Mouse (Mus musculus) T-cell, adult 2 months (primary cell): ENCODE results near the gene Dusp16.
A peak's percentile ranks its signal among the peaks of the same experiment; 100 is the strongest.

ENCODE experiments used
- DNase-seq: peaks from one replicate; pipeline ENCODE4 v3.0.0; 2022; ENCODE audit warnings: low spot score

Gene Dusp16

GRCm38 (mm10) chr6:134791251-134792118 is 940 bp downstream of the Dusp16 start:
- DNase-seq, result peak; percentile 19

- no peak for DNase-seq
Observed at GRCm38 (mm10) chr6:134789100-134789499, 3.3 kb downstream of the Dusp16 start.

- DNase-seq, result no peak
Observed at GRCm38 (mm10) chr6:134786426-134786825, 6.0 kb downstream of the Dusp16 start.

- no peak for DNase-seq
Observed at GRCm38 (mm10) chr6:134782900-134783299, 9.5 kb downstream of the Dusp16 start.

GRCm38 (mm10) chr6:134781494-134781913 is 10.9 kb downstream of the Dusp16 start:
- DNase-seq, result no peak

GRCm38 (mm10) chr6:134780024-134780423 is 12.4 kb downstream of the Dusp16 start:
- no peak for DNase-seq

- no peak for DNase-seq
Observed at GRCm38 (mm10) chr6:134773961-134774360, 18.5 kb downstream of the Dusp16 start.

- no peak for DNase-seq
Observed at GRCm38 (mm10) chr6:134773292-134773893, 19.0 kb downstream of the Dusp16 start.

- no peak for DNase-seq
Observed at GRCm38 (mm10) chr6:134770339-134770738, 22.1 kb downstream of the Dusp16 start.

- DNase-seq, result no peak
Observed at GRCm38 (mm10) chr6:134764441-134765061, 27.9 kb downstream of the Dusp16 start.

- DNase-seq, result no peak
Observed at GRCm38 (mm10) chr6:134763436-134763835, 29.0 kb downstream of the Dusp16 start.

GRCm38 (mm10) chr6:134761808-134762207 is 30.6 kb downstream of the Dusp16 start:
- DNase-seq, result no peak

GRCm38 (mm10) chr6:134760926-134761544 is 31.4 kb downstream of the Dusp16 start:
- DNase-seq, result no peak

GRCm38 (mm10) chr6:134756058-134756457 is 36.4 kb downstream of the Dusp16 start:
- no peak for DNase-seq

- DNase-seq, result no peak
Observed at GRCm38 (mm10) chr6:134753858-134754257, 38.6 kb downstream of the Dusp16 start.

GRCm38 (mm10) chr6:134753412-134753811 is 39.0 kb downstream of the Dusp16 start:
- DNase-seq, result no peak

GRCm38 (mm10) chr6:134751883-134752647 is 40.4 kb downstream of the Dusp16 start:
- no peak for DNase-seq

GRCm38 (mm10) chr6:134751087-134751486 is 41.3 kb downstream of the Dusp16 start:
- no peak for DNase-seq

GRCm38 (mm10) chr6:134748126-134748525 is 44.3 kb downstream of the Dusp16 start:
- DNase-seq, result no peak

GRCm38 (mm10) chr6:134745876-134746275 is 46.5 kb downstream of the Dusp16 start:
- DNase-seq, result no peak

GRCm38 (mm10) chr6:134743568-134743967 is 48.9 kb downstream of the Dusp16 start:
- no peak for DNase-seq

- DNase-seq, result no peak
Observed at GRCm38 (mm10) chr6:134736853-134737252, 55.6 kb downstream of the Dusp16 start.
